Mouse (Mus musculus) right cerebral cortex, postnatal 14 days (tissue): ENCODE results near the gene Cited2.
A peak's percentile ranks its signal among the peaks of the same experiment; 100 is the strongest.

Source experiments
- DNase-seq: peaks from one replicate; pipeline ENCODE4 v3.0.0; 2022

The Cited2 gene

GRCm38 (mm10) chr10:17722653-17723410 is at the start of gene Cited2:
TSS of gene Cited2 (plus strand) at chr10:17723218.
- peak; percentile 99 for DNase-seq

GRCm38 (mm10) chr10:17674454-17674853 is 48.6 kb upstream of the Cited2 start:
- no peak for DNase-seq

- no peak for DNase-seq
These were observed 48.1 kb upstream of the Cited2 start for GRCm38 (mm10) chr10:17674869-17675268.

- no peak for DNase-seq
These were observed 46.6 kb upstream of the Cited2 start for GRCm38 (mm10) chr10:17676464-17676863.

- no peak for DNase-seq
These were observed 45.7 kb upstream of the Cited2 start for GRCm38 (mm10) chr10:17677308-17677707.

GRCm38 (mm10) chr10:17680432-17681382 is 42.3 kb upstream of the Cited2 start:
- DNase-seq: no peak

- no peak for DNase-seq
These were observed 41.6 kb upstream of the Cited2 start for GRCm38 (mm10) chr10:17681386-17681785.

- DNase-seq: no peak
These were observed 39.1 kb upstream of the Cited2 start for GRCm38 (mm10) chr10:17683852-17684428.

- DNase-seq: no peak
These were observed 33.2 kb upstream of the Cited2 start for GRCm38 (mm10) chr10:17689806-17690205.

GRCm38 (mm10) chr10:17691709-17692108 is 31.3 kb upstream of the Cited2 start:
- no peak for DNase-seq

GRCm38 (mm10) chr10:17695801-17696200 is 27.2 kb upstream of the Cited2 start:
- no peak for DNase-seq

GRCm38 (mm10) chr10:17697376-17698265 is 25.4 kb upstream of the Cited2 start:
- DNase-seq: no peak

GRCm38 (mm10) chr10:17705466-17705973 is 17.5 kb upstream of the Cited2 start:
- DNase-seq: no peak

GRCm38 (mm10) chr10:17710753-17711152 is 12.3 kb upstream of the Cited2 start:
- no peak for DNase-seq

- DNase-seq: no peak
These were observed 3.9 kb upstream of the Cited2 start for GRCm38 (mm10) chr10:17719009-17719570.

- no peak for DNase-seq
These were observed 3.4 kb upstream of the Cited2 start for GRCm38 (mm10) chr10:17719646-17720045.

GRCm38 (mm10) chr10:17720891-17721601 is 2.0 kb upstream of the Cited2 start:
- DNase-seq: no peak

- no peak for DNase-seq
These were observed 1.4 kb upstream of the Cited2 start for GRCm38 (mm10) chr10:17721602-17722121.

GRCm38 (mm10) chr10:17722158-17722557 is 860 bp upstream of the Cited2 start:
- peak; percentile 95 for DNase-seq

GRCm38 (mm10) chr10:17723421-17723841 is 413 bp downstream of the Cited2 start:
- DNase-seq: no peak
